Mouse (Mus musculus): ENCODE data around the gene Gm20388. TPM values are rescaled to one million over a fixed set of nuclear protein-coding genes. Genes with fewer than 3 reads are reported as not detected.

Gene Gm20388
- polyA plus RNA-seq, 1 experiment from 2014 or later: not detected

- peaks cover 16% of the 10 kb centered on the region for H3K4me1 ChIP-seq
- H3K4me3 ChIP-seq: peak overlapping the region; percentile 71
- 7% methylated on average over 10 of the region's 10 CpGs for WGBS
- peak; percentile 20 for ATAC-seq (ENCODE audit: insufficient number of reproducible peaks, insufficient read depth, low FRiP score, low TSS enrichment, low read depth)
- H3K27ac ChIP-seq: peak overlapping the region; percentile 57; the same call in 1 of the 2 replicates
- H3K9ac ChIP-seq: peak overlapping the region; percentile 73
- H3K9me3 ChIP-seq: no peaks in the 10 kb centered on the region
- H3K4me2 ChIP-seq: peak overlapping the region; percentile 96
- H3K27me3 ChIP-seq: peaks cover 50% of the 10 kb centered on the region
- no peaks in the 10 kb centered on the region for H3K36me3 ChIP-seq
These were observed 202.7 kb downstream of the Gm20388 start for GRCm38 (mm10) chr8:120113306-120113705.

DNA sequence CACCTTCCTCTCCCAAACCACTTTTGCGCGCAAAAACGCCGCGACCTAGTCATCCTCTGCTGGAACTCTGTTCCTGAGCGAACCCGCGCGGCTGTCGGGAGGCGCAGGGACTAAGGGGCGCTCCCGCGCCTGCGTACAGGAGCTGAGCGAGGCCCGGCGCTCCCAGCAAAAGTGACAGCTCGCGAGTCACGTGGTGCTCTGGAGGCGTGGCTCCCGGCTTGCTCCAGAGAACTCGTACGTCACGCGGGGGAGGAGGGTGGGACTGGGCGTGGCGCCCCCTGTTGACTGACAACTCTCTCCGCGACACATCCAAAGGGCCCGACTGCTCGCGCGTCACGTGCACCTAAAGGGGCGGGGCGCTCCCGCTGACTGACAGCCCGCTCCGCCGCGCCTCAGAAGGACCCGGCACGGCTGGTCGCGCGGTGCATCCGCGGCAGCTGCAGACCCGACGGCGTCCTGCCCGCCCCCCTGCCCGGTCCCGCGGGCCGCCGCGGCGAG is 203.2 kb downstream of the Gm20388 start, which contains the start of gene 6430548M08Rik:
Gene 6430548M08Rik (plus strand): TSS at position 395 of the 498 bp plus-strand sequence.
- H3K9ac ChIP-seq: peak within 1 kb of the TSS; percentile 77
- H3K27me3 ChIP-seq: peaks cover 52% of the 10 kb centered on the region
- peak within 1 kb of the TSS; percentile 57; the same call in 1 of the 2 replicates for H3K27ac ChIP-seq

GRCm38 (mm10) chr8:120114315-120114841 is 203.7 kb downstream of the Gm20388 start:
- no peaks in the 10 kb centered on the region for H3K36me3 ChIP-seq
- peaks cover 16% of the 10 kb centered on the region for H3K4me1 ChIP-seq
- WGBS: 2% methylated on average over 46 of the region's 46 CpGs
- peaks cover 52% of the 10 kb centered on the region for H3K27me3 ChIP-seq
- H3K9me3 ChIP-seq: no peaks in the 10 kb centered on the region
- H3K4me3 ChIP-seq: peak overlapping the region; percentile 71
- ATAC-seq (ENCODE audit: insufficient number of reproducible peaks, insufficient read depth, low FRiP score, low TSS enrichment, low read depth): no peak; the same call in 1 of the 2 replicates
- H3K27ac ChIP-seq: no peak overlapping the region
- peak overlapping the region; percentile 96 for H3K4me2 ChIP-seq
- peak overlapping the region; percentile 77 for H3K9ac ChIP-seq

More for the DNA sequence above, 203.2 kb downstream of the Gm20388 start, which contains the start of gene 6430548M08Rik:
- peak; percentile 93 for ATAC-seq (ENCODE audit: insufficient number of reproducible peaks, insufficient read depth, low FRiP score, low TSS enrichment, low read depth)
- under 1% methylated on average over 61 of the region's 61 CpGs for WGBS
- Histone ChIP-seq H3K4me1 (peaks cover 16% of the 10 kb centered on the region), H3K4me2 (peak within 1 kb of the TSS; percentile 96), H3K4me3 (peak within 1 kb of the TSS; percentile 71), H3K9me3 (no peaks in the 10 kb centered on the region), H3K36me3 (no peaks in the 10 kb centered on the region)

DNA sequence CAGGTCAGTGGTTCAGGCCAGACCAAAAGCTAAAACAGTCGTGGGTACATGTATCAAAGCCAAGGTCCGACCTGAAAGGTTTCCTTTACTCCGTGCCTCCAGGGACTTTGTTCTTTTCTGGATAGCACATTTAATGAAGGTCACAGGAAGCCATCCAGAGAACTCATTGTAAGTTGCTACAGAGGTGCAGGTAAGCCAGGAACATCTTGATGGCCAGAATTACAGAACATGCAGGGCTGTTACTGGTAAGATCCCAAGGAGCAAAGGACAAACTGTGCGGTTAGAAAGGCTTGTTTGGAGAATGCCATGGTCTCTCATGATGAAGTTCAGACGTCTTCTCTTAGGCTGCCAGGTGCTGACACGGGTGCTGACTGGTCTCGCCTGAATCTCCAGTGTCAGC is 206.0 kb downstream of the Gm20388 start:
- ATAC-seq (ENCODE audit: insufficient number of reproducible peaks, insufficient read depth, low FRiP score, low TSS enrichment, low read depth): no peak
- no peak overlapping the region for H3K9ac ChIP-seq
- H3K4me2 ChIP-seq: no peak overlapping the region
- H3K9me3 ChIP-seq: no peaks in the 10 kb centered on the region
- peaks cover 19% of the 10 kb centered on the region for H3K4me1 ChIP-seq
- H3K27me3 ChIP-seq: peaks cover 52% of the 10 kb centered on the region
- H3K36me3 ChIP-seq: no peaks in the 10 kb centered on the region
- WGBS: 76% methylated on average over 7 of the region's 7 CpGs
- no peak overlapping the region for H3K27ac ChIP-seq
- no peak overlapping the region for H3K4me3 ChIP-seq

DNA sequence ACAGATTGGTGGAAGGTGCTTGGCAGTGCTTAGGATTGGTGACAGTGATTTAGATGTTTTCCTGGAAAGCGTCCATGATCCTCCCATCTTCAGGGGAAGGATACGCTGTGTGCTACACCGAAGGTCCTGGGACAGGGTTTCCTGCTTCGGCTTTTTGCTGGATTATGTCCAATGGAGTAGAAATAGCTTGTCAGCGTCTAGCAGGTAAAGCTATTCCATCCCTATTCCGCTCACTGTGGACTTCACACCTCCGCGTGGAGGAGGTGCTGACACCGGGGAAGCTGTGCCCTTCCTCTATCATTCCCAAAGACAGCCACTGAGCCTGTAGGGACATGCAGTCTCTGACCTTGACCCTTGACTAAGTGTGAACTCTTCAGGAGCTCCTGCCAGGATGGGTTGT is 207.5 kb downstream of the Gm20388 start:
- H3K9me3 ChIP-seq: no peaks in the 10 kb centered on the region
- no peak overlapping the region for H3K27ac ChIP-seq
- no peak overlapping the region for H3K9ac ChIP-seq
- peaks cover 44% of the 10 kb centered on the region for H3K27me3 ChIP-seq
- peaks cover 14% of the 10 kb centered on the region for H3K4me1 ChIP-seq
- H3K36me3 ChIP-seq: no peaks in the 10 kb centered on the region
- no peak overlapping the region for H3K4me3 ChIP-seq
- 87% methylated on average over 9 of the region's 9 CpGs for WGBS
- no peak for ATAC-seq (ENCODE audit: insufficient number of reproducible peaks, insufficient read depth, low FRiP score, low TSS enrichment, low read depth)
- H3K4me2 ChIP-seq: no peak overlapping the region

GRCm38 (mm10) chr8:120118847-120119246 is 208.2 kb downstream of the Gm20388 start:
- no peak overlapping the region for H3K4me3 ChIP-seq
- H3K27ac ChIP-seq: no peak overlapping the region
- ATAC-seq (ENCODE audit: insufficient number of reproducible peaks, insufficient read depth, low FRiP score, low TSS enrichment, low read depth): no peak
- no peak overlapping the region for H3K4me2 ChIP-seq
- H3K9me3 ChIP-seq: no peaks in the 10 kb centered on the region
- H3K27me3 ChIP-seq: peaks cover 44% of the 10 kb centered on the region
- WGBS: 73% methylated on average over 5 of the region's 5 CpGs
- no peaks in the 10 kb centered on the region for H3K36me3 ChIP-seq
- H3K9ac ChIP-seq: no peak overlapping the region
- peaks cover 10% of the 10 kb centered on the region; the same call in 1 of the 2 replicates for H3K4me1 ChIP-seq

DNA sequence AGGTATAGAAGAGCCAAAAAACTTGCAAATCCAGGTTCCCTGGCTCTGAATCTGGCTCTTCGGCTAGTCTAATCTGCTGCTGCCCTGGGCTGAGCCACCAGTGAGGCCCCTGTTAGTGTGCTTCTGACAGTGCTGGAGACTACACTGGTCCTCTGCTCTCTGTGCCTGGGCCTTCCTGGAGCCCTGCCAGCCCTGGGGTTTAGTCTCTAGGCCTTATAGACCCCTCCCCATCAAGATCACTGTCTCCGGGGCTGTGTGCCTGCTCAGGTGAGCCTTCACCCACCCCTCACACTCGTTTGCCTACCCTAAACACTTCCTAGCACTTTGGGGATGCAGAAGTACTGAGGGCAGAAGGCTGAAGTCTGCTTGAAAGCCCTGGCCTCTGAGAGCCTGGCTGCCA is 208.8 kb downstream of the Gm20388 start:
- no peak overlapping the region for H3K4me3 ChIP-seq
- peaks cover 40% of the 10 kb centered on the region for H3K27me3 ChIP-seq
- no peaks in the 10 kb centered on the region for H3K9me3 ChIP-seq
- no peak overlapping the region for H3K27ac ChIP-seq
- 61% methylated on average over 3 of the region's 3 CpGs for WGBS
- H3K9ac ChIP-seq: 0 out of 2 replicates have a peak overlapping the region, but pooled peaks have one; percentile 11
- no peaks in the 10 kb centered on the region for H3K36me3 ChIP-seq
- peaks cover 8% of the 10 kb centered on the region; the same call in 1 of the 2 replicates for H3K4me1 ChIP-seq
- no peak overlapping the region for H3K4me2 ChIP-seq
- ATAC-seq (ENCODE audit: insufficient number of reproducible peaks, insufficient read depth, low FRiP score, low TSS enrichment, low read depth): no peak

- H3K9ac ChIP-seq: no peak overlapping the region
- no peak overlapping the region for H3K4me3 ChIP-seq
- H3K27me3 ChIP-seq: peaks cover 35% of the 10 kb centered on the region
- 0 out of 2 replicates have a peak, but pooled peaks cover 3% of the 10 kb centered on the region for H3K4me1 ChIP-seq
- WGBS: 75% methylated on average over 6 of the region's 6 CpGs
- no peak for ATAC-seq (ENCODE audit: insufficient number of reproducible peaks, insufficient read depth, low FRiP score, low TSS enrichment, low read depth)
- H3K36me3 ChIP-seq: no peaks in the 10 kb centered on the region
- H3K9me3 ChIP-seq: no peaks in the 10 kb centered on the region
- no peak overlapping the region for H3K4me2 ChIP-seq
- H3K27ac ChIP-seq: no peak overlapping the region
These were observed 209.3 kb downstream of the Gm20388 start for GRCm38 (mm10) chr8:120119931-120120330.

GRCm38 (mm10) chr8:120120951-120121350 is 210.3 kb downstream of the Gm20388 start:
- Histone ChIP-seq H3K27me3 (peaks cover 25% of the 10 kb centered on the region), H3K9ac (no peak overlapping the region), H3K9me3 (no peaks in the 10 kb centered on the region), H3K27ac (no peak overlapping the region), H3K4me3 (no peak overlapping the region), H3K4me2 (no peak overlapping the region), H3K4me1 (0 out of 2 replicates have a peak, but pooled peaks cover 3% of the 10 kb centered on the region), H3K36me3 (no peaks in the 10 kb centered on the region)
- no peak for ATAC-seq (ENCODE audit: insufficient number of reproducible peaks, insufficient read depth, low FRiP score, low TSS enrichment, low read depth)
- WGBS: 48% methylated on average over 5 of the region's 5 CpGs

GRCm38 (mm10) chr8:120124261-120124660 is 213.6 kb downstream of the Gm20388 start:
- no peak overlapping the region for H3K4me3 ChIP-seq
- peaks cover 8% of the 10 kb centered on the region; the same call in 1 of the 2 replicates for H3K27me3 ChIP-seq
- H3K4me2 ChIP-seq: no peak overlapping the region
- WGBS: 50% methylated on average over 6 of the region's 6 CpGs
- peaks cover 13% of the 10 kb centered on the region for H3K4me1 ChIP-seq
- H3K9me3 ChIP-seq: no peaks in the 10 kb centered on the region
- no peak for ATAC-seq (ENCODE audit: insufficient number of reproducible peaks, insufficient read depth, low FRiP score, low TSS enrichment, low read depth)
- H3K36me3 ChIP-seq: no peaks in the 10 kb centered on the region
- H3K9ac ChIP-seq: no peak overlapping the region
- H3K27ac ChIP-seq: no peak overlapping the region

- H3K4me1 ChIP-seq: peaks cover 18% of the 10 kb centered on the region
- no peak for ATAC-seq (ENCODE audit: insufficient number of reproducible peaks, insufficient read depth, low FRiP score, low TSS enrichment, low read depth)
- WGBS: 47% methylated on average over 7 of the region's 7 CpGs
These were observed 214.3 kb downstream of the Gm20388 start for GRCm38 (mm10) chr8:120124836-120125389.

More at GRCm38 (mm10) chr8:120124836-120125389, 214.3 kb downstream of the Gm20388 start:
- H3K27me3 ChIP-seq: peaks cover 8% of the 10 kb centered on the region; the same call in 1 of the 2 replicates
- H3K9ac ChIP-seq: no peak overlapping the region
- H3K27ac ChIP-seq: no peak overlapping the region
- H3K9me3 ChIP-seq: no peaks in the 10 kb centered on the region
- no peak overlapping the region for H3K4me3 ChIP-seq
- H3K36me3 ChIP-seq: no peaks in the 10 kb centered on the region
- H3K4me2 ChIP-seq: no peak overlapping the region
